Mouse (Mus musculus): ENCODE results near the gene Rnf41. TPM values are rescaled to one million over a fixed set of nuclear protein-coding genes. Genes with fewer than 3 reads are reported as not detected.

Gene Rnf41
- total RNA-seq, 2 experiments from 2014 or later = 68.0 to 76.9 TPM

DNA sequence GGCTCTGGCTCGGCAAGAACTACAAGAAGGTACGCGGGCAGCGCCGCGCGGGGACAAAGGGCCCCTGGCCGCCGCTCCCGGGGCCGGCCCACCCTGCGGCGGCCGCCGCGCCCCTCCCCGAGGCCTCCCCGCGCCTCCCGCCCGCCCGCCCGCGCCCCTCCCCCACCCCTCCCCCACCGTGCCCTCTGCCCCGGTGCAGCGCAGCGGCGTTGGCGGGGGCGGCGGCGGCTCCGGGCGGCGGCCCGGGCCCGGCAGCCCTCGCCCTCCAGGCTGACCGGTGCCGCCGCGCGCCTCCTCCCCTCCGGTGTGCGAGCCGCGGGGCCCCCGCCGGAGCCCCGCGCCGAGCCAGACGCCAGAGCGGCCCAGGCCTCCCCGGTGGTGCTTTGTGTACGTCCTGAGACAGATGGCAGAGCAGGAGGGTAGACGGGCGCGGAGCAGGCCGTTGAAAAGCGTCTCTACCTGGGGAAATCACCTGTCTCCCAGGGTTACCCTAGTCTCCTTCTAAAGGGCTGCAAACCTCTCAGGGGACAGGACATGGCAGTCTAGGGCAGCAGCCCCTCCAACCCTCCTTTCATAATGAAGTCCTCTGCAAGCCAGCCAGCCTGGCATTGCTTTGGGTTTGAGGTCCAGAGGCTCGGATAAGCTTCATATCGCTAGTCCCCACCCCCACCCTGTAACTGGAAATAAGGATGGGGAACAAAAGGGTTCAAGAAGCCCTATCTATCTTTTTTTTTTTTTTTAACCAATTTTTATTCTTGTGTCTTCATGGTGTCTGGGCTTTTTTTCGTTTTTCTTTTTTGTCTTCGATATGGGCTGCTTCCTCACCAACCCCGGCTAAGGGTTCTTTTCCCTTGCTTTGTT is 48.2 kb downstream of the Rnf41 start:
- peak; percentile 33 to 43 for DNase-seq (ENCODE audit: extremely low spot score in 1 of 2, low spot score in 1 of 2)

GRCm38 (mm10) chr10:128460270-128460630 is 48.8 kb downstream of the Rnf41 start:
- no peak for DNase-seq (ENCODE audit: extremely low spot score in 1 of 2, low spot score in 1 of 2)

GRCm38 (mm10) chr10:128474366-128474765 is 62.9 kb downstream of the Rnf41 start:
- DNase-seq (ENCODE audit: extremely low spot score in 1 of 2, low spot score in 1 of 2) = no peak

DNA sequence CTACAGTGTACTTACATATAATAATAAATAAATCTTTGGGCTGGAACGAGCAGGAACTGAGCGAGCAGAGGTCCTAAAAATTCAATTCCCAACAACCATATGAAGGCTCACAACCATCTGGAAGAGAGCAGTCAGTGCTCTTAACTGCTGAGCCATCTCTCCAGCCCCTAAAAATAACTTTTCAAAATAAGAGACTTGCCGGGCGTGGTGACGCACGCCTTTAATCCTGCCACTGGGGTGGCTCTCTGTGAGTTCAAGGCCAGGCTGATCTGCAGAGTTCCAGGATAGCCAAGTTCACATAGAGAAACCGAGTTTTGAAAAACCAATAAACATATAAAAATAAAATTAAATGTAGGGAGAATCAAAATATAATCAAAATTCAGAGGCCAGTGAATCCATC is 74.9 kb downstream of the Rnf41 start:
- no peak for DNase-seq (ENCODE audit: extremely low spot score in 1 of 2, low spot score in 1 of 2)

- DNase-seq (ENCODE audit: extremely low spot score in 1 of 2, low spot score in 1 of 2) = no peak
Observed at GRCm38 (mm10) chr10:128487861-128488712, 76.6 kb downstream of the Rnf41 start.

GRCm38 (mm10) chr10:128488776-128489175 is 77.3 kb downstream of the Rnf41 start:
- DNase-seq (ENCODE audit: extremely low spot score in 1 of 2, low spot score in 1 of 2) = no peak

GRCm38 (mm10) chr10:128489380-128489779 is 77.9 kb downstream of the Rnf41 start:
- DNase-seq (ENCODE audit: extremely low spot score in 1 of 2, low spot score in 1 of 2) = no peak

DNA sequence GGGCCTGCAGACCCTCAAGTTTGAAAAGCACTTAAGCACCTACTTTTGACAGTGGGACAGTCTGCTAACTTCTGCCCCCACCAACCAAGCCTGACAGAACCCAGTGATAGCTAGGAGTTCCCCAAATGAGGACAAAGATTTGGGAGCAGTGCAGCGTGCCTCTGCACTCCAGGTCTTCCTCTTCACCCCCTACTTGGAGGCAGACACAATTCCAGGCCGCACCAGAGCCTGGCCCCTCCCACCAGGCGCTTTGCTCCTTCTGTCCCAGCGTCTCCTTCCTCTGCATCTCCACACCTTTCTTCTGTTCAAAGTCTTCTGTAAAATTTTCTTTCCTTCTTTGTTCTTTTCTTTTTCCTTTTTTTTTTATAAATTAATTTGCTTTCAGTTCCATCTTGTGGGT is 78.3 kb downstream of the Rnf41 start:
- DNase-seq (ENCODE audit: extremely low spot score in 1 of 2, low spot score in 1 of 2) = no peak

DNA sequence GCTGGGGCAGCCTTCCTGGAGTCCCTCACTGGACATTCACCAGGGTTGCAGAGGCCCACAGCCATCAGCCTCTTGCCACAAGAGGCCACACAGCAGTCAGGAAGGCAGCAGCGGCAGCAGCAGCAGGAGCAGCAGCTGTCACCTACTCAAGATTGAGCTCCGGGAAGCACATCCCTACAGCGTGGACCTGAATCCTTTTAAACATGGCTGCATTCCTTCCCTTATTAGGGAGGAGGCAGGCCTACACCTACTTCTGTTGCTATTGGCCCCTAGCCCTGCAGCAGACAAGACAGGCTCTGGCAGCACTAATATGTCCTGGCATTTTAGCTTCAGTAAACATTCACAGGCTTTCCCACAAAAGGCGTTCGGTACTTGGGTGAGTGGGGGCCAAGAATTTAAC is 78.8 kb downstream of the Rnf41 start:
- no peak for DNase-seq (ENCODE audit: extremely low spot score in 1 of 2, low spot score in 1 of 2)

- no peak for DNase-seq (ENCODE audit: extremely low spot score in 1 of 2, low spot score in 1 of 2)
Observed at GRCm38 (mm10) chr10:128490912-128491311, 79.5 kb downstream of the Rnf41 start.

Small RNAs within 50 kb of the gene (microRNA-seq; reads per million reads assigned to microRNA genes)
- gene Gm25361 = 0 reads per million in 2 experiments
- gene Gm26308 = 0 reads per million in 2 experiments
- 0.37 to 0.40 reads per million in 2 experiments for gene Mir6914
- 5.7 to 8.6 reads per million in 2 experiments for gene Mir6915
- 1.8 to 2.0 reads per million in 2 experiments for gene Mir8105

Other genes starting within 250 kb of the Rnf41 start
- gene Rbms2, start 231.4 kb upstream of the Rnf41 start, total RNA-seq (2021) = 10 to 100 TPM; 11.5 to 11.9 TPM
- gene Gls2, start 217.2 kb upstream of the Rnf41 start, total RNA-seq (2021) = 10 to 100 TPM; 19.2 to 23.5 TPM
- 10 to 100 TPM in 1 of 2 experiments, 1 to 10 TPM in 1; 8.5 to 10.6 TPM for gene Spryd4, start 199.8 kb upstream of the Rnf41 start, total RNA-seq (2021)
- not detected for gene Mip, start 185.8 kb upstream of the Rnf41 start, total RNA-seq (2021)
- gene Timeless, start 179.6 kb upstream of the Rnf41 start, total RNA-seq (2021) = 1 to 10 TPM; 4.3 to 5.6 TPM
- not detected for gene Apon, start 157.6 kb upstream of the Rnf41 start, total RNA-seq (2021)
- not detected for gene Apof, start 143.0 kb upstream of the Rnf41 start, total RNA-seq (2021)
- gene Stat2, start 141.1 kb upstream of the Rnf41 start, total RNA-seq (2021) = 10 to 100 TPM; 27.8 to 30.0 TPM
- gene Il23a, start 112.9 kb upstream of the Rnf41 start, total RNA-seq (2021) = 1 to 10 TPM in 1 of 2 experiments, under 1 TPM in 1; 0.84 to 1.1 TPM
- 10 to 100 TPM; 12.3 to 17.4 TPM for gene Pan2, start 108.3 kb upstream of the Rnf41 start, total RNA-seq (2021)
- gene Cnpy2, start 89.2 kb upstream of the Rnf41 start, total RNA-seq (2021) = 10 to 100 TPM; 81.1 to 92.0 TPM
- 100 to 1,000 TPM; 232 to 242 TPM for gene Cs, start 73.9 kb upstream of the Rnf41 start, total RNA-seq (2021)
- 10 to 100 TPM; 52.9 to 53.5 TPM for gene Coq10a, start 42.7 kb upstream of the Rnf41 start, total RNA-seq (2021)
- gene Ankrd52, start 34.5 kb upstream of the Rnf41 start, total RNA-seq (2021) = 10 to 100 TPM; 54.7 to 69.5 TPM
- not detected for gene Slc39a5, start 10.4 kb upstream of the Rnf41 start, total RNA-seq (2021)
- 100 to 1,000 TPM in 1 of 2 experiments, 10 to 100 TPM in 1; 96.7 to 101 TPM for gene Nabp2, start 165 bp upstream of the Rnf41 start, total RNA-seq (2021)
- 100 to 1,000 TPM; 228 to 242 TPM for gene Smarcc2, start 47.6 kb downstream of the Rnf41 start, total RNA-seq (2021)
- 100 to 1,000 TPM; 551 to 619 TPM for gene Myl6, start 82.5 kb downstream of the Rnf41 start, total RNA-seq (2021)
- gene Myl6b, start 87.0 kb downstream of the Rnf41 start, total RNA-seq (2021) = 10 to 100 TPM; 17.4 to 18.9 TPM
- gene Esyt1, start 114.2 kb downstream of the Rnf41 start, total RNA-seq (2021) = 1 to 10 TPM; 4.6 to 5.0 TPM
- gene Zc3h10, start 136.1 kb downstream of the Rnf41 start, total RNA-seq (2021) = 10 to 100 TPM; 13.2 to 14.8 TPM
- 1,000 to 10,000 TPM; 1,459 to 1,623 TPM for gene Rpl41, start 137.6 kb downstream of the Rnf41 start, total RNA-seq (2021)
- gene Pa2g4, start 154.3 kb downstream of the Rnf41 start, total RNA-seq (2021) = 10 to 100 TPM; 62.9 to 65.3 TPM
- gene Erbb3, start 178.0 kb downstream of the Rnf41 start, total RNA-seq (2021) = 1 to 10 TPM; 9.7 to 10.0 TPM
- 100 to 1,000 TPM; 321 to 324 TPM for gene Rps26, start 215.1 kb downstream of the Rnf41 start, total RNA-seq (2021)
- gene Ikzf4, start 234.3 kb downstream of the Rnf41 start, total RNA-seq (2021) = 10 to 100 TPM; 10.7 to 17.2 TPM